Mouse (Mus musculus) liver, embryonic 14 days (tissue): ENCODE measurements around the gene Ceacam1. TPM values are rescaled to one million over a fixed set of nuclear protein-coding genes. Genes with fewer than 3 reads are reported as not detected.

ENCODE experiments used
- polyA plus RNA-seq: library from polyadenylated mRNA; depleted of rRNA; stranded (reverse); fragments of >200 nt; gene quantifications from 2 replicates; pipeline ENCODE4 v1.2.3, GENCODE M21; 2012; rRNA removed

Gene Ceacam1
- polyA plus RNA-seq: 2.7 and 3.0 TPM in 2 replicates

GRCm38 (mm10) chr7:25477091-25477751 is at the start of gene Ceacam1:
Ceacam1 (minus strand) TSS chr7:25477603.

GRCm38 (mm10) chr7:25412833-25413441 is 64.5 kb downstream of the Ceacam1 start, which contains the start of gene Cxcl17:
Cxcl17 (minus strand) TSS chr7:25412886.

Other genes starting within 250 kb of the Ceacam1 start
- gene Gsk3a, start 239.8 kb downstream of the Ceacam1 start, polyA plus RNA-seq: 44.8 and 49.1 TPM in 2 replicates
- 7.9 and 8.1 TPM in 2 replicates for gene Erf, start 226.8 kb downstream of the Ceacam1 start, polyA plus RNA-seq
- gene Cic, start 209.9 kb downstream of the Ceacam1 start, polyA plus RNA-seq: 14.3 and 14.4 TPM in 2 replicates
- 23.2 and 24.7 TPM in 2 replicates for gene Pafah1b3, start 179.6 kb downstream of the Ceacam1 start, polyA plus RNA-seq
- 0.05 TPM in 1 of 2 replicates, not detected in the other for gene Prr19, start 176.2 kb downstream of the Ceacam1 start, polyA plus RNA-seq
- gene Tmem145, start 171.5 kb downstream of the Ceacam1 start, polyA plus RNA-seq: 0.02 and 0.03 TPM in 2 replicates
- gene Megf8, start 160.4 kb downstream of the Ceacam1 start, polyA plus RNA-seq: 1.1 and 1.4 TPM in 2 replicates
- not detected in 2 replicates for gene Cnfn, start 107.9 kb downstream of the Ceacam1 start, polyA plus RNA-seq
- gene Lipe, start 78.9 kb downstream of the Ceacam1 start, polyA plus RNA-seq: 1.7 and 2.1 TPM in 2 replicates
- gene Cxcl17, start 64.7 kb downstream of the Ceacam1 start, polyA plus RNA-seq: not detected in 2 replicates
- 0.01 TPM in 1 of 2 replicates, not detected in the other for gene Ceacam2, start 62.3 kb upstream of the Ceacam1 start, polyA plus RNA-seq
- 0.37 and 0.44 TPM in 2 replicates for gene Erich4, start 138.3 kb upstream of the Ceacam1 start, polyA plus RNA-seq
- gene Dmac2, start 141.8 kb upstream of the Ceacam1 start, polyA plus RNA-seq: 7.3 and 8.6 TPM in 2 replicates
- 1.2 and 1.4 TPM in 2 replicates for gene B3gnt8, start 149.1 kb upstream of the Ceacam1 start, polyA plus RNA-seq
- gene Bckdha, start 181.4 kb upstream of the Ceacam1 start, polyA plus RNA-seq: 17.9 and 19.0 TPM in 2 replicates
- 31.7 and 35.9 TPM in 2 replicates for gene Exosc5, start 181.6 kb upstream of the Ceacam1 start, polyA plus RNA-seq
- 0.15 and 0.33 TPM in 2 replicates for gene Tmem91, start 197.6 kb upstream of the Ceacam1 start, polyA plus RNA-seq
- gene B9d2, start 203.2 kb upstream of the Ceacam1 start, polyA plus RNA-seq: 18.9 and 21.0 TPM in 2 replicates
- 13.6 and 20.5 TPM in 2 replicates for gene Tgfb1, start 209.4 kb upstream of the Ceacam1 start, polyA plus RNA-seq
- 14.8 and 16.3 TPM in 2 replicates for gene Ccdc97, start 241.5 kb upstream of the Ceacam1 start, polyA plus RNA-seq